Mouse (Mus musculus) hindbrain, embryonic 16.5 days (tissue): ENCODE measurements around the gene Cpa1. TPM values are rescaled to one million over a fixed set of nuclear protein-coding genes. Genes with fewer than 3 reads are reported as not detected.

Experiments
- ATAC-seq: fragments of 200-750 bp; cut with Nextera tagmentation; 2 replicates; pipeline ENCODE4 v1.8.0; 2017; ENCODE audit warnings: moderate TSS enrichment, moderate library complexity
- H3K27ac ChIP-seq: fragments of 300-500 bp; sonication (generic); 2 replicates; pipeline ENCODE4 v1.5.1; 2014; ENCODE audit warnings: low read depth, mild to moderate bottlenecking, control low read depth, low read length, moderate library complexity
- H3K27me3 ChIP-seq: fragments of 300-500 bp; sonication (generic); replicated peaks from 2 replicates; pipeline ENCODE4 v1.6.1; 2014; ENCODE audit warnings: low read length; ENCODE audit not compliant: control insufficient read depth, insufficient read depth
- H3K36me3 ChIP-seq: fragments of 300-500 bp; sonication (generic); 2 replicates; pipeline ENCODE4 v1.6.1; 2014; ENCODE audit warnings: mild to moderate bottlenecking, low read length, moderate library complexity, mixed read lengths; ENCODE audit not compliant: control insufficient read depth, insufficient read depth
- H3K4me1 ChIP-seq: fragments of 300-500 bp; sonication (generic); 2 replicates; pipeline ENCODE4 v1.6.1; 2014; ENCODE audit warnings: low read depth, low read length; ENCODE audit not compliant: control insufficient read depth, insufficient read depth
- H3K4me2 ChIP-seq: fragments of 300-500 bp; sonication (generic); 2 replicates; pipeline ENCODE4 v1.6.1; 2014; ENCODE audit warnings: mild to moderate bottlenecking, low read length, control low read depth, moderate library complexity
- H3K4me3 ChIP-seq: fragments of 300-500 bp; sonication (generic); 2 replicates; pipeline ENCODE4 v1.5.1; 2014; ENCODE audit warnings: mild to moderate bottlenecking, low read length, control low read depth, moderate library complexity
- H3K9ac ChIP-seq: fragments of 300-500 bp; sonication (generic); 2 replicates; pipeline ENCODE4 v1.6.1; 2014; ENCODE audit warnings: low read depth, mild to moderate bottlenecking, control low read depth, low read length, moderate library complexity
- H3K9me3 ChIP-seq: fragments of 300-500 bp; sonication (generic); 2 replicates; pipeline ENCODE4 v1.6.1; 2014; ENCODE audit warnings: mild to moderate bottlenecking, low read length, moderate library complexity; ENCODE audit not compliant: control insufficient read depth
- WGBS: fragments of 180-500 bp; shearing (Covaris S2); extraction: QIAGEN DNeasy Blood & Tissue Kit; methylation state at CpG from one replicate; pipeline ENCODE4 v1.1.7; 2014; 5-methylcytosine and 5-hydroxymethylcytosine counted together
- polyA plus RNA-seq: library from polyadenylated mRNA; unstranded; fragments of >200 nt; fragmentation: Nextera tagmentation; extraction: Ambion mirVana; gene quantifications from 2 replicates; pipeline ENCODE4 v1.2.1, GENCODE M21; 2015

Gene Cpa1
- polyA plus RNA-seq, 1 experiment from 2014 or later: 0.85 TPM

- H3K9ac ChIP-seq: 0 out of 2 replicates have a peak overlapping the region, but pooled peaks have one; percentile 5
- 70% methylated on average over 3 of the region's 3 CpGs for WGBS
These were observed 15.9 kb downstream of the Cpa1 start for GRCm38 (mm10) chr6:30654932-30655331.

GRCm38 (mm10) chr6:30657279-30657678 is 18.3 kb downstream of the Cpa1 start:
- no peaks in the 10 kb centered on the region for H3K36me3 ChIP-seq
- H3K4me3 ChIP-seq: no peak overlapping the region
- no peaks in the 10 kb centered on the region for H3K27me3 ChIP-seq
- H3K27ac ChIP-seq: no peak overlapping the region
- H3K4me2 ChIP-seq: no peak overlapping the region
- no peaks in the 10 kb centered on the region for H3K9me3 ChIP-seq
- no peak overlapping the region for H3K9ac ChIP-seq
- 94% methylated on average over 12 of the region's 12 CpGs for WGBS
- H3K4me1 ChIP-seq: peaks cover 28% of the 10 kb centered on the region
- no peak for ATAC-seq

More at GRCm38 (mm10) chr6:30654932-30655331, 15.9 kb downstream of the Cpa1 start:
- H3K4me3 ChIP-seq: no peak overlapping the region
- H3K4me2 ChIP-seq: no peak overlapping the region
- H3K4me1 ChIP-seq: peaks cover 30% of the 10 kb centered on the region
- peak overlapping the region; percentile 51 for H3K27ac ChIP-seq
- H3K9me3 ChIP-seq: no peaks in the 10 kb centered on the region
- no peaks in the 10 kb centered on the region for H3K36me3 ChIP-seq
- ATAC-seq: no peak
- H3K27me3 ChIP-seq: no peaks in the 10 kb centered on the region

- H3K9me3 ChIP-seq: no peaks in the 10 kb centered on the region
- no peak overlapping the region for H3K27ac ChIP-seq
- no peak overlapping the region for H3K4me2 ChIP-seq
- no peak overlapping the region for H3K4me3 ChIP-seq
- H3K27me3 ChIP-seq: no peaks in the 10 kb centered on the region
- no peaks in the 10 kb centered on the region for H3K36me3 ChIP-seq
- H3K9ac ChIP-seq: no peak overlapping the region
- peaks cover 21% of the 10 kb centered on the region for H3K4me1 ChIP-seq
- ATAC-seq: no peak
- 74% methylated on average over 9 of the region's 9 CpGs for WGBS
These were observed 19.6 kb downstream of the Cpa1 start for GRCm38 (mm10) chr6:30658619-30659018.

GRCm38 (mm10) chr6:30664776-30665175 is 25.8 kb downstream of the Cpa1 start:
- 33% methylated on average over 6 of the region's 6 CpGs for WGBS
- H3K27ac ChIP-seq: no peak overlapping the region

GRCm38 (mm10) chr6:30665296-30665695 is 26.3 kb downstream of the Cpa1 start:
- Histone ChIP-seq H3K9ac (no peak overlapping the region), H3K36me3 (no peaks in the 10 kb centered on the region), H3K4me3 (no peak overlapping the region), H3K4me1 (no peaks in the 10 kb centered on the region), H3K27ac (no peak overlapping the region), H3K4me2 (no peak overlapping the region), H3K27me3 (no peaks in the 10 kb centered on the region), H3K9me3 (no peaks in the 10 kb centered on the region)
- ATAC-seq: no peak
- WGBS: 57% methylated on average over 4 of the region's 4 CpGs

More at GRCm38 (mm10) chr6:30664776-30665175, 25.8 kb downstream of the Cpa1 start:
- no peak for ATAC-seq
- Histone ChIP-seq H3K27me3 (no peaks in the 10 kb centered on the region), H3K4me3 (no peak overlapping the region), H3K9ac (no peak overlapping the region), H3K9me3 (no peaks in the 10 kb centered on the region), H3K4me1 (no peaks in the 10 kb centered on the region), H3K4me2 (no peak overlapping the region), H3K36me3 (no peaks in the 10 kb centered on the region)

- Histone ChIP-seq H3K36me3 (no peaks in the 10 kb centered on the region), H3K9me3 (no peaks in the 10 kb centered on the region), H3K4me1 (no peaks in the 10 kb centered on the region), H3K4me3 (no peak overlapping the region), H3K4me2 (no peak overlapping the region), H3K27me3 (no peaks in the 10 kb centered on the region), H3K27ac (no peak overlapping the region), H3K9ac (no peak overlapping the region)
- 32% methylated on average over 6 of the region's 6 CpGs for WGBS
- no peak for ATAC-seq
These were observed 27.0 kb downstream of the Cpa1 start for GRCm38 (mm10) chr6:30666043-30666442.

- no peak for ATAC-seq
- H3K4me1 ChIP-seq: no peaks in the 10 kb centered on the region
- 55% methylated on average over 5 of the region's 5 CpGs for WGBS
- H3K4me3 ChIP-seq: no peak overlapping the region
- no peaks in the 10 kb centered on the region for H3K27me3 ChIP-seq
- H3K9ac ChIP-seq: no peak overlapping the region
- H3K4me2 ChIP-seq: no peak overlapping the region
- no peaks in the 10 kb centered on the region for H3K9me3 ChIP-seq
- H3K27ac ChIP-seq: no peak overlapping the region
- H3K36me3 ChIP-seq: no peaks in the 10 kb centered on the region
These were observed 28.6 kb downstream of the Cpa1 start for GRCm38 (mm10) chr6:30667585-30667984.

- no peaks in the 10 kb centered on the region for H3K27me3 ChIP-seq
- WGBS: 60% methylated on average over 5 of the region's 5 CpGs
- no peak overlapping the region for H3K4me2 ChIP-seq
- H3K4me3 ChIP-seq: no peak overlapping the region
- no peaks in the 10 kb centered on the region for H3K9me3 ChIP-seq
- H3K36me3 ChIP-seq: no peaks in the 10 kb centered on the region
- no peak overlapping the region for H3K27ac ChIP-seq
- no peak overlapping the region for H3K9ac ChIP-seq
- H3K4me1 ChIP-seq: peaks cover 26% of the 10 kb centered on the region
- ATAC-seq: no peak
These were observed 32.7 kb downstream of the Cpa1 start for GRCm38 (mm10) chr6:30671696-30672095.

GRCm38 (mm10) chr6:30673764-30674561 is 34.9 kb downstream of the Cpa1 start:
- Histone ChIP-seq H3K4me1 (peaks cover 29% of the 10 kb centered on the region), H3K27me3 (no peaks in the 10 kb centered on the region), H3K9ac (peak overlapping the region; percentile 45; the same call in 1 of the 2 replicates), H3K36me3 (no peaks in the 10 kb centered on the region), H3K9me3 (no peaks in the 10 kb centered on the region), H3K4me3 (no peak overlapping the region), H3K4me2 (peak overlapping the region; percentile 46), H3K27ac (peak overlapping the region; percentile 90)
- ATAC-seq: 0 out of 2 replicates have a peak, but pooled peaks have one; percentile 53
- 17% methylated on average over 14 of the region's 14 CpGs for WGBS
